Mouse (Mus musculus): ENCODE results near the gene Lrrc36. TPM values are rescaled to one million over a fixed set of nuclear protein-coding genes. Genes with fewer than 3 reads are reported as not detected.
A peak's percentile ranks its signal among the peaks of the same experiment; 100 is the strongest.

Lrrc36 gene
- polyA plus RNA-seq, 1 experiment from 2014 or later, result 0.44 TPM

DNA sequence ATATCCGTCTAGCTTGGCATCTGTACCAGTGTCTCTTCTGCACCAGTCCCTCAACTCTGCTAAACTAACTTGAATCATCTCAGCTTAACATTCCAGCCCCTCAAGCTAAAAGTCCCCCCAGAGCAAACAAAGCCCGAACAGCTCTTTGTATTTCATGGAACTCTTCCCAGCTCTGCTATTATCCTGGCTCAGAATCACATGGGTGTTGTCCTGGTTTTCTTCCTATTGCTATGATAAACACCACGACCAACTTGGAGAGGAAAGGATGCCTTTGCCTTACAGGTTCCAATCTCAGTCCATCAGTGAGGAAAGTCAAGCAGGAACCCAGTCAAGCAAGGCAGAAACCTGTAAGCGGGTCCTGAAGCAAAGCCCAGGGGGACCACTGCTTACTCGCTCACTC is 20.1 kb downstream of the Lrrc36 start:
- no peaks in the 10 kb centered on the region for H3K27me3 ChIP-seq
- H3K9me3 ChIP-seq (replicated peaks), result no peaks in the 10 kb centered on the region
- no peak overlapping the region for H3K27ac ChIP-seq
- H3K4me3 ChIP-seq, result no peak overlapping the region
- no peak overlapping the region for H3K4me2 ChIP-seq
- ATAC-seq, result no peak
- H3K4me1 ChIP-seq, result peaks cover 23% of the 10 kb centered on the region
- WGBS, result 40% methylated on average over 5 of the region's 5 CpGs
- no peaks in the 10 kb centered on the region for H3K36me3 ChIP-seq (ENCODE audit: poor library complexity, severe bottlenecking)
- no peak overlapping the region for H3K9ac ChIP-seq

DNA sequence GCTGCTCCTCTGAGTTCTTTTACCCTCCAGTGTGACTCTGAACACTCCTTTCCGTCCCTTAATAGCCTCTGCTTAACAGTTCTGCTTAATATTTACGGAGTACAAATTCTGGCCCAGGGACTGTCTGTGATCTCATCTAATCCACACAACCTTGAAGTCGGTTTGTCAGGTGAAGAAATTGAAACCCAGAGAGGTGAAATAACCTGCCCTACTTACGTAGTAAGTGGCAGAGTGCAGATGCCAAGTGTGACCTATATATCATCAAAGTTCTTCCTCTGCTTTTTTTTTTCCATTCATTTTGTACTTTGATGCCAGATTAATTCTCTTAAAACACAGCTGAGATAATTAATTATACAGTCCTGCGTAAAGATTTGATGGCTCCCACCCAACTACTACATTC is 20.8 kb downstream of the Lrrc36 start:
- no peak overlapping the region for H3K9ac ChIP-seq
- H3K4me3 ChIP-seq, result no peak overlapping the region
- ATAC-seq, result no peak
- H3K9me3 ChIP-seq (replicated peaks), result no peaks in the 10 kb centered on the region
- no peaks in the 10 kb centered on the region for H3K27me3 ChIP-seq
- WGBS, result 70% methylated on average over 5 of the region's 5 CpGs
- peaks cover 23% of the 10 kb centered on the region for H3K4me1 ChIP-seq
- H3K4me2 ChIP-seq, result no peak overlapping the region
- no peak overlapping the region for H3K27ac ChIP-seq
- no peaks in the 10 kb centered on the region for H3K36me3 ChIP-seq (ENCODE audit: poor library complexity, severe bottlenecking)

- Histone ChIP-seq H3K36me3 (ENCODE audit: poor library complexity, severe bottlenecking) (no peaks in the 10 kb centered on the region), H3K27ac (no peak overlapping the region), H3K9me3 (replicated peaks) (no peaks in the 10 kb centered on the region), H3K4me3 (no peak overlapping the region), H3K4me1 (peaks cover 23% of the 10 kb centered on the region), H3K9ac (no peak overlapping the region), H3K27me3 (no peaks in the 10 kb centered on the region), H3K4me2 (no peak overlapping the region)
- WGBS, result 68% methylated on average over 5 of the region's 5 CpGs
- ATAC-seq, result no peak
Observed at GRCm38 (mm10) chr8:105436218-105436617, 22.8 kb downstream of the Lrrc36 start.

DNA sequence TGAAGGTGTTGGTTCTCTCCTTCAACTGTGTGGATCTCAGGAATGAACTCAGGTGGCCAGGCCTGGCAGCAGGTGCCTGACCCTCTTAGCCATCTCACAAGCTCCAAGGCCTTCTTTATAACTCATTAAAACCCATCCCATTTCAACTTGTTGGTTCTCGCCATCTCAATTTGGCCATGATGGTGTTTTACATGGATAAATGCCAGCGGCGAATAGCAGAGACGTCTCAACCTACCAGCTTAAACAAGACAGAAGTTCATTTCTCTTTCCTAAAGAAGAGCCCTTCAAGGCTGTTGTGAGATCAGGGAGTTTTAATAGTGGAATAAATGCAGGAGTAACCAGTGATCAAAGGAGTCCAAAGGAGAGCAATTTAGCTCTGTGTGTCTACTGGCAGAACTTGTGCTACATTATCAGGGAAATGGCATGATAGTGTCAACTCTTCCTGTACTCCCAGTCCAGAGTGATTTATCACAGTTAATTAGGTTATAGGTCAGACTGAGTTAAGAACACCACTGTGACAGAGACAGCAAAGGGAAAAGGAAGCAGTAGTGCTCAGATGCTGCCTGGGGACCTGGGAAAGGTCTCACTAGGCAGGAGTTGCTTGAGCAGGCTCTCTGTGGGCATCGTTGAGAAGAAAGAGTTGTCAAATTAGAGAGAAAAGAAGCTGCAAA is 23.8 kb downstream of the Lrrc36 start:
- Histone ChIP-seq H3K36me3 (ENCODE audit: poor library complexity, severe bottlenecking) (no peaks in the 10 kb centered on the region), H3K9ac (no peak overlapping the region), H3K9me3 (replicated peaks) (no peaks in the 10 kb centered on the region), H3K4me1 (peaks cover 14% of the 10 kb centered on the region), H3K27ac (no peak overlapping the region), H3K4me2 (no peak overlapping the region), H3K27me3 (no peaks in the 10 kb centered on the region), H3K4me3 (no peak overlapping the region)
- no peak for ATAC-seq
- WGBS, result 92% methylated on average over 5 of the region's 5 CpGs

GRCm38 (mm10) chr8:105438865-105439264 is 25.5 kb downstream of the Lrrc36 start:
- H3K4me3 ChIP-seq, result no peak overlapping the region
- 0 out of 2 replicates have a peak, but pooled peaks cover under 1% of the 10 kb centered on the region for H3K4me1 ChIP-seq
- no peak overlapping the region for H3K9ac ChIP-seq
- no peaks in the 10 kb centered on the region for H3K9me3 ChIP-seq (replicated peaks)
- H3K27me3 ChIP-seq, result no peaks in the 10 kb centered on the region
- 33% methylated on average over 5 of the region's 5 CpGs for WGBS
- H3K36me3 ChIP-seq (ENCODE audit: poor library complexity, severe bottlenecking), result no peaks in the 10 kb centered on the region
- no peak for ATAC-seq
- H3K4me2 ChIP-seq, result no peak overlapping the region
- H3K27ac ChIP-seq, result no peak overlapping the region

DNA sequence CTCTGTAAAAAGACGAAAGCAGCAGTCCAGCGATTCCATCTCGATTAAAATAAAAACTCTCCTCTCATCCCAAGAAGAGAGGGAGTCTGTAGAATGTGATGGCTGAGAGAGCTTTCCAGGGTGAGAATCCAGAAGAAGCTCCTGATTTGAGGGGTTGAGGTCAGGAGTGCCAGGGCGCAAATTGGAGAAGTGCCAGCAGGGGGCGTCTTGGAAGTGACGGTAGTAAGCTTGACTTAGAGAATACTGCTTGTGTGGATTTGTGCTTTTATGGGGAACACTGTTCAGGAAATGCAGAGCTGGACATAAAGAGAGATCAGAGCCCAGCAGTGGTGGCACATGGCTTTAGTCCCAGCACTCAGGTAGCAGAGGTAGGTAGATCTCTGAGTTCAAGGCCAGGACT is 28.1 kb downstream of the Lrrc36 start:
- peaks cover 13% of the 10 kb centered on the region for H3K4me1 ChIP-seq
- no peak for ATAC-seq
- no peak overlapping the region for H3K4me3 ChIP-seq
- no peak overlapping the region for H3K4me2 ChIP-seq
- H3K27me3 ChIP-seq, result no peaks in the 10 kb centered on the region
- no peak overlapping the region for H3K27ac ChIP-seq
- WGBS, result 8% methylated on average over 6 of the region's 6 CpGs
- H3K36me3 ChIP-seq (ENCODE audit: poor library complexity, severe bottlenecking), result no peaks in the 10 kb centered on the region
- H3K9ac ChIP-seq, result no peak overlapping the region
- H3K9me3 ChIP-seq (replicated peaks), result no peaks in the 10 kb centered on the region

DNA sequence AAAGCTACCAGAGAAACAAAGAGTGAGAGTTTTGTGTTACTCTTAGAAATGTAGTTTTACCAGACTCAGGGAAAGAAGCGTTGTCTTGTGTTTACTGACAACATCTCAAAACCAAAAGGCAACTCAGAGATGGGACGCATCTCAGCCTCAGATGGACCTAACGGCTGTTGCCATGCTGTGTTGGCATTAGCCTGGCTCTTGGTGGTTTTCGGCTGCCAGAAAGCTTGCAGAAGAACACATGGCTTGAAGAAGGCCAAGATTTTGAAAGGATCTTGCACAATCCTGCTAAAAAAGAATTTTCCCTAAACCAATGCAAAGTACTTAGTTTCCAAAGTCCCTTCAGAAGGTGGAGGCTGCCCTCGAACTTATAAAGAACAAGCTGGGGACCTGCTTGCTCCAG is 29.3 kb downstream of the Lrrc36 start:
- Histone ChIP-seq H3K9ac (no peak overlapping the region), H3K4me3 (no peak overlapping the region), H3K36me3 (ENCODE audit: poor library complexity, severe bottlenecking) (no peaks in the 10 kb centered on the region), H3K4me1 (peaks cover 14% of the 10 kb centered on the region), H3K27me3 (no peaks in the 10 kb centered on the region), H3K9me3 (replicated peaks) (no peaks in the 10 kb centered on the region), H3K4me2 (no peak overlapping the region), H3K27ac (no peak overlapping the region)
- WGBS, result 92% methylated on average over 5 of the region's 5 CpGs
- no peak for ATAC-seq

GRCm38 (mm10) chr8:105445296-105446126 is 32.1 kb downstream of the Lrrc36 start:
- no peaks in the 10 kb centered on the region for H3K27me3 ChIP-seq
- H3K9ac ChIP-seq, result no peak overlapping the region
- ATAC-seq, result peak; percentile 73; the same call in 1 of the 2 replicates
- H3K4me1 ChIP-seq, result peaks cover 14% of the 10 kb centered on the region
- 21% methylated on average over 11 of the region's 11 CpGs for WGBS
- peak overlapping the region; percentile 75 for H3K27ac ChIP-seq
- H3K4me3 ChIP-seq, result no peak overlapping the region
- no peaks in the 10 kb centered on the region for H3K9me3 ChIP-seq (replicated peaks)
- H3K36me3 ChIP-seq (ENCODE audit: poor library complexity, severe bottlenecking), result no peaks in the 10 kb centered on the region
- peak overlapping the region; percentile 41 for H3K4me2 ChIP-seq

DNA sequence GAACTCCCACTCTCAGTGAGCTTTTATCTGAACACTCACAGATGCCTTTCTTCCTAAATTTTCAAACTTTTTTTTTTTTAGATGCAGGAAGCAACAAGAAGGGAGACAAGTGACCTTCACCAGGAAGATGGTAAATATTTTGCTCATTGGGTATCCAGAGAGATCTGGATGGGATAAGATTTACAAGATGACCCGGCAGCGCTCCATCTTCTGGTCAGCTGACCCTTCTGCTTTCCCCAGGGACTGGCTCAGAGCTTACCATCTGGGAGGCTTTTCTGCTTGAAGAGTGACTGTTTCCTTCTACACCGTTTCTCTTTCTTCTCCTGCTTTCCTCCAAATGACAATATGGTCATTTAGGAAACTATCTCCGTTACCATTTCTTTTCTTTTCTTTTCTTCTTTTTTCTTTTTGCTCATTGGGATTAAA is 32.8 kb downstream of the Lrrc36 start:
- Histone ChIP-seq H3K4me2 (peak overlapping the region; percentile 41), H3K27me3 (no peaks in the 10 kb centered on the region), H3K9ac (no peak overlapping the region), H3K4me3 (no peak overlapping the region), H3K36me3 (ENCODE audit: poor library complexity, severe bottlenecking) (no peaks in the 10 kb centered on the region), H3K9me3 (replicated peaks) (no peaks in the 10 kb centered on the region), H3K27ac (peak overlapping the region; percentile 75), H3K4me1 (peaks cover 14% of the 10 kb centered on the region)
- 17% methylated on average over 4 of the region's 4 CpGs for WGBS
- peak; percentile 61; the same call in 1 of the 2 replicates for ATAC-seq

- no peaks in the 10 kb centered on the region for H3K27me3 ChIP-seq
- WGBS, result 94% methylated on average over 3 of the region's 3 CpGs
- no peak overlapping the region for H3K27ac ChIP-seq
- H3K9me3 ChIP-seq (replicated peaks), result no peaks in the 10 kb centered on the region
- H3K9ac ChIP-seq, result no peak overlapping the region
- no peaks in the 10 kb centered on the region for H3K36me3 ChIP-seq (ENCODE audit: poor library complexity, severe bottlenecking)
- no peak overlapping the region for H3K4me2 ChIP-seq
- ATAC-seq, result no peak
- H3K4me1 ChIP-seq, result peaks cover 24% of the 10 kb centered on the region
- no peak overlapping the region for H3K4me3 ChIP-seq
Observed at GRCm38 (mm10) chr8:105448188-105448587, 34.8 kb downstream of the Lrrc36 start.

GRCm38 (mm10) chr8:105448596-105448995 is 35.2 kb downstream of the Lrrc36 start:
- H3K4me1 ChIP-seq, result peaks cover 24% of the 10 kb centered on the region
- no peak for ATAC-seq
- no peaks in the 10 kb centered on the region for H3K9me3 ChIP-seq (replicated peaks)
- H3K4me3 ChIP-seq, result no peak overlapping the region
- 90% methylated on average over 5 of the region's 5 CpGs for WGBS
- no peak overlapping the region for H3K9ac ChIP-seq
- no peak overlapping the region for H3K27ac ChIP-seq
- no peak overlapping the region for H3K4me2 ChIP-seq
- no peaks in the 10 kb centered on the region for H3K36me3 ChIP-seq (ENCODE audit: poor library complexity, severe bottlenecking)
- H3K27me3 ChIP-seq, result no peaks in the 10 kb centered on the region

- WGBS, result 6% methylated on average over 1 of the region's 1 CpGs
- no peak overlapping the region for H3K9ac ChIP-seq
Observed at GRCm38 (mm10) chr8:105450977-105451376, 37.6 kb downstream of the Lrrc36 start.

More at GRCm38 (mm10) chr8:105450977-105451376, 37.6 kb downstream of the Lrrc36 start:
- H3K9me3 ChIP-seq (replicated peaks), result no peaks in the 10 kb centered on the region
- no peak for ATAC-seq
- H3K4me1 ChIP-seq, result peaks cover 15% of the 10 kb centered on the region
- no peaks in the 10 kb centered on the region for H3K27me3 ChIP-seq
- no peak overlapping the region for H3K4me2 ChIP-seq
- no peak overlapping the region for H3K4me3 ChIP-seq
- no peak overlapping the region for H3K27ac ChIP-seq
- no peaks in the 10 kb centered on the region for H3K36me3 ChIP-seq (ENCODE audit: poor library complexity, severe bottlenecking)
